Mouse (Mus musculus): Measurements from ENCODE around the gene Gck. TPM values are rescaled to one million over a fixed set of nuclear protein-coding genes. Genes with fewer than 3 reads are reported as not detected.

Gene Gck
- polyA plus RNA-seq, 1 experiment from 2014 or later, result 11.2 TPM

DNA sequence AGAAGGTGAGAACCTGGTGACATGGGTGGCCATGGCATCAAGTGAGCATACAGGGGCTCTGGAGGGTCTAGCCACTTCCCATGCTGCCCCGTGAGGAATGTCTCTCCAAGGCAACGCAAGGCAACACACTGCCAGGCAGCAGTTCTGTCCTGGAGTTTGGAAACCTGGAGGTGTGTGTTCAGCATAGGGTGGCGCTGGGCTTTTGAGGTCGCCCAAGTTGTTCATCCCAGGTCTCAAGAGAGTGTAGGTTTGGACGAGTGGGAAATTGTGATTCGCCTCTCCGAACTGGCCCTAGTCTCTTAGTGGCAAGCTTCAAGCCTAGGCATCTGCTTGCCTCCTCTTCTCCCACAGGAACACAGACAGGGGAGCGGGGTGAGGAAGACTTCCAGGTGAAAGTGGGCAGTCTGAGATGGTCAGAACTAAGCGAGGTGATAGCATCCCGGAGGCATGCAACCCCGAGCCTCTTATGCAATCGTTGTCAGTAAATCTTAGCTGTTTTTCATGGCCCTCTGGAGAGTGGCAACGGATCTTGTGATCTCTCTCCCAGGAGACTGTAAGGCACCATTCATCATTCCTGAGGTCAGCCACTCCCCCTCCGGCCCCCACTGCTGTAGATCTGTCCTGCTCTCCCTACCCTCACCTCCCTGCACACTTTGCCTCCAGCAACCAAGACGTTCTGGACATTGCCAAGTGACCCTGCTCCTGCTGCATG lies 87.3 kb downstream of the Gck start:
- Histone ChIP-seq H3K9me3 (no peaks in the 10 kb centered on the region), H3K4me3 (peak overlapping the region; percentile 26), H3K27me3 (replicated peaks) (peaks cover 31% of the 10 kb centered on the region), H3K27ac (no peak overlapping the region), H3K36me3 (replicated peaks) (no peaks in the 10 kb centered on the region), H3K4me2 (0 out of 2 replicates have a peak overlapping the region, but pooled peaks have one; percentile 50), H3K9ac (no peak overlapping the region), H3K4me1 (peaks cover 10% of the 10 kb centered on the region)
- ATAC-seq (replicated peaks), result no peak
- WGBS, result 33% methylated on average over 15 of the region's 15 CpGs

DNA sequence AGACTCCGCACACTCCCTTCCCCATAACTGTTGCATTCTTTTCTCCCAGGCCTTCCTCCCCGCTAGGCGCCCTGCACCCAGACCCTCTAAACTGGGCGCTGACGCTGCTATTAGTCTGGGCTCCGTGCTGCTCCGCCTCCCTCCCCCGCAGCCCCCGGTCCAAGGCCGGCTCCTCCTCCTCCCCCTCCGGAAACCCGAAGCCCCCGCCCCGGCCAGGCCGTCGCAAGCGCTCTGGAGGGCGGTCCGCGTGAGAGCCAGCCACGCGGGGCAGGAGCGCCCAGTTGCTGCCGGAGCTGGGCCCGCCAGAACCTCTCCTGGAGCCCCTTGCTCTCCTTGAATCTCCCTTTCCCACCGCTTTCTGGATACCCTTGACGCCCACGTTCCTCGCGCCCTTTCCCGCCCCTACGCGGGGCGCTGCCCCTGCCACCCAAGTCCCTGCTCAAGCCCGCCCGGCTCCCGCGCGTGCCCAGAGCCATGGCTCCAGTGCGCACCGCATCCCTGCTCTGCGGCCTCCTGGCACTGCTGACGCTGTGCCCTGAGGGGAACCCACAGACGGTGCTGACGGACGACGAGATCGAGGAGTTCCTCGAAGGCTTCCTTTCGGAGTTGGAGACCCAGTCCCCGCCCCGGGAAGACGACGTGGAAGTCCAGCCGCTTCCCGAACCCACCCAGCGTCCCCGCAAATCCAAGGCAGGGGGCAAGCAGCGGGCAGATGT lies 88.0 kb downstream of the Gck start, which contains the start of gene Aebp1:
Gene Aebp1, plus strand, starts transcription at position 270 of the 716 bp plus-strand sequence.
- peaks cover 31% of the 10 kb centered on the region for H3K27me3 ChIP-seq (replicated peaks)
- no peaks in the 10 kb centered on the region for H3K9me3 ChIP-seq
- H3K4me3 ChIP-seq, result peak within 1 kb of the TSS; percentile 26
- H3K4me1 ChIP-seq, result peaks cover 10% of the 10 kb centered on the region
- H3K36me3 ChIP-seq (replicated peaks), result no peaks in the 10 kb centered on the region
- peak within 1 kb of the TSS; percentile 13 for H3K9ac ChIP-seq
- ATAC-seq (replicated peaks), result 0 out of 2 replicates have a peak, but pooled peaks have one; percentile 50
- peak within 1 kb of the TSS; percentile 50 for H3K4me2 ChIP-seq
- no peak within 1 kb of the TSS for H3K27ac ChIP-seq
- 5% methylated on average over 58 of the region's 59 CpGs for WGBS

DNA sequence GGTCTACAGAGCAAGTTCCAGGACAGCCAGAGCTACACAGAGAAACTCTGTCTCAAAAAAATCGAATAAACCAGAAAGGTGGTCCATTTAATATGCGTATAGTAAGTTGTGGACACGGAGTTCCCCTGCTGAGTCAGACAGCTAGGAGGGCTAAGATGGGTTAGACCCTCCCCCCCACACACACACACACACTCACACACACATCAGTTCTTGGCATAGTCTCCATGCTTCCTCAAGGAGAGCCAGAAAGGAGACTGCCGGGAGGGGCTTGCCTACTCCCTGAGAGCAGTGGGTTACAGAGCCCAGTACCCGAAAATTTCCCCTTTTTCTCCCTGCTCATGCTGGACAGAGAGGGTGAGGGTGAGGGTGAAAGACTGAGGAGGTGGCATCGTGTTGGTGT lies 89.2 kb downstream of the Gck start:
- H3K9me3 ChIP-seq, result no peaks in the 10 kb centered on the region
- peaks cover 31% of the 10 kb centered on the region for H3K27me3 ChIP-seq (replicated peaks)
- no peak overlapping the region for H3K4me2 ChIP-seq
- H3K27ac ChIP-seq, result no peak overlapping the region
- peaks cover 10% of the 10 kb centered on the region for H3K4me1 ChIP-seq
- 56% methylated on average over 6 of the region's 6 CpGs for WGBS
- H3K4me3 ChIP-seq, result no peak overlapping the region
- no peak for ATAC-seq (replicated peaks)
- H3K9ac ChIP-seq, result no peak overlapping the region
- no peaks in the 10 kb centered on the region for H3K36me3 ChIP-seq (replicated peaks)

DNA sequence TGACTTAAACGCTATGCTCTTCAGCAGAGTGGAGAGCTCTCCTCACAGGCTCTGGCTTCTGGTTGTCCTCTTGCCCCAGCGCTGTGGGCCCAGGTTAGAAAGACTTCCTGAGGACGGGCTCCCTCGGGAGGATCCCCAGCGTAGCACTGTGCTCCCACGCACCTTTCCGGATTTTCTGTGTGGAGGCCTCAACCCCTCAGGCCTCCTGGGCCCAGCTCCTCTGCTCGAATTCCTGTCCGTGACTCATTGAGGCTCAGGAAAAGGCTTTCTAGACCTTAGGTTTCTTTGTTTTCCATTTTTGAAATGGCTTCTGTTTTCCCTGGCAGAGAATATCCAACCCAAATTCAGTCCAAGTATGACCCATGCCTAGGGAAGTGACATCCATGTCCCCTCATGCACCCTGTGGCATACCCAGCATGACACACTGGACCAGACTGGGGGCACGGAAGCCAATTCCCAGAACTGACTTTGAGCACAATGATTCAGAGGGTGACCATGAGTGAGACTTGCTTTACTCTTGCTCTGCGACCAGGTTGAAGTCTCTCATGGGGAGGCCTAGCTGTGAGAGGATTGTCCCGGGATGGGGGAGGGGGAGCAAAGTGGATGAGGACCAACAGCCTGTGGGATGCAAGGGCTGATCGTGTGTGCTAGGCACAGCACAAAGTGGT lies 89.9 kb downstream of the Gck start:
- ATAC-seq (replicated peaks), result no peak
- Histone ChIP-seq H3K9me3 (no peaks in the 10 kb centered on the region), H3K4me3 (no peak overlapping the region), H3K4me1 (peaks cover 10% of the 10 kb centered on the region), H3K9ac (no peak overlapping the region), H3K4me2 (no peak overlapping the region), H3K27me3 (replicated peaks) (peaks cover 31% of the 10 kb centered on the region), H3K27ac (no peak overlapping the region), H3K36me3 (replicated peaks) (no peaks in the 10 kb centered on the region)
- WGBS, result 86% methylated on average over 13 of the region's 13 CpGs

DNA sequence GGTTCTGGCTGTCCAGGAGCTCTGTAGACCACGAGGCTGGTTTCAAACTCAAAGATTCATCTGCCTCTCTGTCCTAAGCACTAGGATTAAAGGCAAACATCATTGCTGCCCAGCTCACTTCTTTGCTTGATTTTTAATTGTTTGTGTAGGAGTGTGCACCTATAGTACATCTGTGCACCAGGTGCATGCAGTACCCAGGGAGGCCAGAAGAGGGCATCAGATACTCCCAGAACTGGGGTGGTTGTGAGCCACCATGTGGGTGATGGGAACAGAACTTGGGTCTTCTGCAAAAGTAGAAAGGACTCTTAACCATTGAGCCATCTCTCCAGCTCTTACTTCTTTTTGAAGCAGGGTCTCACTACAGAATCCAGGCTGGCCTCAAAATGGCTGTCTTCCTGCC lies 91.2 kb downstream of the Gck start:
- Histone ChIP-seq H3K27me3 (replicated peaks) (peaks cover 31% of the 10 kb centered on the region), H3K4me2 (no peak overlapping the region), H3K9ac (no peak overlapping the region), H3K36me3 (replicated peaks) (no peaks in the 10 kb centered on the region), H3K4me3 (no peak overlapping the region), H3K27ac (no peak overlapping the region), H3K9me3 (no peaks in the 10 kb centered on the region), H3K4me1 (peaks cover 10% of the 10 kb centered on the region)
- 73% methylated on average over 1 of the region's 1 CpGs for WGBS
- no peak for ATAC-seq (replicated peaks)

DNA sequence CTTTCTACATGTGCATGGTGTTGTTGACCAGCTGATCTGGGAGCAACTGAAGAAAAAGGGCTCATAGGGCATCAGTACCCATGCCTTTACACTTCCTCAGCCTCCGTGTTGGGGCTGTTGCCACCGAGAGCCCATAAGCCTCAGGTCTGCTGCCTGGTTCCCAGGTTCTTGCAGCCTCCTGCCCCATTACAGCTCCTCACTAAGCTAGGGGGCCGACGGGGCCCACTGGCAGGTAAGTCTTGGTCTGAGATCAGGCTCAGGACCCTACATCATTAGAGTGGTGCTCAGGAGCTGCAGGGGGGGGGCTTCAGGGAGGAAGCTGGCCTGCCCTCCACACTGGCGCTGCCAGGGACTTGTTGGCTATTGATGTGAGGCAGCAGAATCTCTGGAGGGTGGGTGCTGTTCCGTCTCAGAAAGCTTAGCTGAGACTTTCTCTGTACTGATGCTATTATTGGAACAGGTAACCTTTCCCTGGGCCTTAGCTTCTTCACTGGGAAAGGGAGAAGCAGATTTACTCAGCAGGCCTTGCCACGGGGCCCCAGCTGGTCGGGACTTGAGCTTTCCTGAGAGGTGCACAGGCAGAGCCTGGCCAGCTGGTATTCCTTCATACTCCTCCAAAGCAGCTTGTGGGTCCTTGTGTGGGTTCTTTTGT lies 93.3 kb downstream of the Gck start:
- H3K4me3 ChIP-seq, result no peak overlapping the region
- ATAC-seq (replicated peaks), result no peak
- H3K9me3 ChIP-seq, result no peaks in the 10 kb centered on the region
- 83% methylated on average over 8 of the region's 8 CpGs for WGBS
- H3K9ac ChIP-seq, result no peak overlapping the region
- no peak overlapping the region for H3K27ac ChIP-seq
- H3K27me3 ChIP-seq (replicated peaks), result peaks cover 13% of the 10 kb centered on the region
- peaks cover 3% of the 10 kb centered on the region for H3K4me1 ChIP-seq
- no peaks in the 10 kb centered on the region for H3K36me3 ChIP-seq (replicated peaks)
- H3K4me2 ChIP-seq, result no peak overlapping the region

DNA sequence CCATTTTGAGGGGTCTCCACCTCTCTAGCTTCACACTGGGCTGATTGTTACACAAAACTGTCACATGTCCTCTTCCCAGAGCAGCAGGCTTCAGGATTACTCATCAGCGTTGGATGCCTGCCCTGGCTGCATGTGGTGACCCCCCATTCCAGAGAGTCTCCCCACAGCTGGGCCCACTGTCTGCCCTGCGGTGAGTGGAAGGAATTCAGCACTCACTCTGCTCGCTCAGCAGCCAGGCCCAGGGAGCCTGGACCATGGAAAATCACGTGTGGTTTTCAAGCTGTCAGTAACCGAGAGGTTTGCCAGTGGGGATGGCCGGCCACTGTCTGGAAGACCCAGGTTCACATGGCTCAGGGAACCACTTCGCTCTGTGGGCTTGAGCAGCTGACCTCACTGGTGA lies 94.0 kb downstream of the Gck start:
- WGBS, result 34% methylated on average over 7 of the region's 7 CpGs
- H3K36me3 ChIP-seq (replicated peaks), result no peaks in the 10 kb centered on the region
- H3K27ac ChIP-seq, result no peak overlapping the region
- no peak overlapping the region for H3K4me2 ChIP-seq
- no peak overlapping the region for H3K9ac ChIP-seq
- H3K27me3 ChIP-seq (replicated peaks), result peaks cover 6% of the 10 kb centered on the region; the same call in 1 of the 2 replicates
- H3K4me3 ChIP-seq, result no peak overlapping the region
- H3K9me3 ChIP-seq, result no peaks in the 10 kb centered on the region
- H3K4me1 ChIP-seq, result no peaks in the 10 kb centered on the region
- no peak for ATAC-seq (replicated peaks)

DNA sequence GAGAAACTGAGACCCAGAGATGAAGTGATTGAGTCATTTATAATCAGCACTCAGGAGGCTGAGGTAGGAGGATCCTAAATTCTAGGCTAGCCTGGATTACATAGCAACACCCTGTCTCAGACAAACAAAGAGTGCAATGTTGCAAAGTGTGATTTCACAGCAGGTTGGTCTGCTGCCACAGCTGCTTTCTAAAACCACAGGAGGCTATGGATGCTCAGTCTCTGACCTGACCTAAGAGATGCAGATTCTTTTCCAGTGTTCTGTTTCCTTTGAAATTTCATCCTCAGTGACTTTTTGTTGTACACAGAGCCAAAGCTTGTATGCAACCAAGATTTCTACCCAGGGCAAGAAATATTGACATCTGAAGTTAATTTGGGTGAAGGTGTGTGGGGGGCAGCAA lies 94.4 kb downstream of the Gck start:
- Histone ChIP-seq H3K4me1 (no peaks in the 10 kb centered on the region), H3K4me3 (no peak overlapping the region), H3K9me3 (no peaks in the 10 kb centered on the region), H3K27ac (no peak overlapping the region), H3K4me2 (no peak overlapping the region), H3K36me3 (replicated peaks) (no peaks in the 10 kb centered on the region), H3K27me3 (replicated peaks) (peaks cover 4% of the 10 kb centered on the region; the same call in 1 of the 2 replicates), H3K9ac (no peak overlapping the region)
- no peak for ATAC-seq (replicated peaks)

DNA sequence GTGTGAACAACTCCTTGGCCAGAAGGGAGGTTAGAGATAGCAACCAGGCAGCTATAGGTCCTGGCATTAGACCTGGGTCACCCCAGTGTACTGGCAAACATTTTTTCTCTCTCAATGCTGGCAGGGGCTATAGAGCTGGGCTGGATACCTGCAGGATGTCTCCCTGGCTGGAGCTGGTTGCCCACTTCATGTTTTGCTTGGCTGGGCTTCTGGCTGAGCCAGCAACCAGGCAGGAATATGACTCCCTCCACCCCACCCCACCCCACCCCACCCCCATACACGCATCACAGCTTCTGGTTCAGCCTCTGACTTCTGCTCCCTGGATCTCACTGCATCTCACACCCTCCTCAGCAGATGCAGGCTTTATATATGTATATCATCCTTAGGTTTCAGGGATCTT lies 97.6 kb downstream of the Gck start:
- Histone ChIP-seq H3K9me3 (no peaks in the 10 kb centered on the region), H3K4me3 (no peak overlapping the region), H3K27ac (no peak overlapping the region), H3K9ac (no peak overlapping the region), H3K4me1 (no peaks in the 10 kb centered on the region), H3K4me2 (no peak overlapping the region), H3K27me3 (replicated peaks) (no peaks in the 10 kb centered on the region), H3K36me3 (replicated peaks) (no peaks in the 10 kb centered on the region)
- ATAC-seq (replicated peaks), result no peak
- 59% methylated on average over 1 of the region's 1 CpGs for WGBS

DNA sequence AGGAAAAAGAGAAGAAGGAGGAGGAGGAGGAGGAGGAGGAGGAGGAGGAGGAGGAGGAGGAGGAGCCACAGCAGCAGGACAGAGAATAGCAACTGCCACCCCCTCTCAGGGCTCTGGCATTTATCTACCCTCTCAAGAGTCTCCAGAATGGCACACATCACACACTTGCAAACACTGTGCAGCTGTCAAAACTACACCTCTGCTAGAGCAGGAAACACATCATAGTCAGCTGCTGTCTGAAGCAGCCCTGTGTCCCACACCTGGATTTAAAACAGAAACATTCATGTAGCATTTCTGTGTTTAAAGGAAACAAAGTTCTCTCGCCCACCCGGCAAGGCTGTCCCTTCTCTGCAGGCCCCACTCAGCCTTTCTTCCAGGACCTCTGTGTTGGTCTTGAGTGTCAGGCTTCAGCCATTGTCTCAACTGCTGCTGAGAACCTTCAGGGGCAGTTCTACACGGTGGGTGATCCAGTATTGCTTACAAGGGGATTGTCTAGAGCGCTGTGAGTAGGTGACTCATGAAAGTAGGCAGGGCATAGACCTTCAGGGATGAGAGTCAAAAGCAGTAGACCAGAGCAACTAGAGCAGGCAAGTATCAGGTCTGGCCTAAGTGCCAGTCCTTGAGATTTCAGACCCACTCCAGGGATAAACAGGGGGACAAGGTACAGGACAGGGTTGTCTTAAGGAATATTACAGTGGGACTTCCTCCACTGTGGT lies 98.7 kb downstream of the Gck start:
- ATAC-seq (replicated peaks), result no peak
- H3K9ac ChIP-seq, result no peak overlapping the region
- no peak overlapping the region for H3K27ac ChIP-seq
- H3K27me3 ChIP-seq (replicated peaks), result no peaks in the 10 kb centered on the region
- no peaks in the 10 kb centered on the region for H3K9me3 ChIP-seq
- no peak overlapping the region for H3K4me3 ChIP-seq
- H3K4me2 ChIP-seq, result no peak overlapping the region
- no peaks in the 10 kb centered on the region for H3K4me1 ChIP-seq
- WGBS, result 56% methylated on average over 4 of the region's 4 CpGs
- H3K36me3 ChIP-seq (replicated peaks), result no peaks in the 10 kb centered on the region
